Mouse (Mus musculus): ENCODE data around the gene Gchfr. TPM values are rescaled to one million over a fixed set of nuclear protein-coding genes. Genes with fewer than 3 reads are reported as not detected.

Gene Gchfr
- polyA plus RNA-seq (2012; rRNA removed): 2.6 and 5.8 TPM in 2 replicates

GRCm38 (mm10) chr2:119166901-119167865 is at the start of gene Gchfr:
Gene Gchfr (plus strand): TSS chr2:119167773.

GRCm38 (mm10) chr2:119156681-119157572 is 10.6 kb upstream of the Gchfr start, which contains the start of gene Rmdn3:
Gene Rmdn3 (minus strand): TSS chr2:119157034.

DNA sequence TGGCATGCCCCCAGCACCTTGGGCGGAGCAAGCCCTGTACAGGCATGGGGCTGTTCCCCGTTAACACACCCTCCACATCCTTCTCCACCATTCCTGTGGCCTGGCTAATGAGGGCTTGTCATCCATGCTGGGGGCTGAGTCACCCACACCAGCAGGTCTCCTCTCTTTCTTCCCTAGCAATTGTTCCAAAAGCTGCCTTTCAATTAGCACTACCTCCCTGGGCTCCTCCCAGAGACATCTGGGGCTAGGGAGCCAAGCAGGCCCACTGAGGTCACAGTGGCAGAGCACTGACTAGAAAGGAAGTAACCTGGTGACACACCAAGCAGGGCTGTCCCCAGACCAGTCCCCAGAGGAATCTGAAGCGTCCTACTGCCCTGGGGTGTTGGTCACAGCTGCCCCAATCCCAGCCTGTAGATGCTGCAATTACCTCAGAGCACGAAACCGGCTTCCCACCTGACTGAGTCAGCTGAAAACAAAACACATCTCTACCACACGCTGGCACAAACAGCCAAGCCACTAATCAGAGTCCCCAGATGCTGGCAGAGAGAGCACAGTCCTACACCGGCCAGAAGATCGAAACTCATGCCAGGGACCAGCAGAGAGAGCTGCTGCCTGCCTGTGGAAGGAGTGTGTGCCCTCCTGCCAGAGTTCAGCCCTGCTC is 6.5 kb downstream of the Gchfr start, which contains the start of gene Gm14137:
Gene Gm14137 (plus strand): TSS at position 519 of the 661 bp plus-strand sequence.

GRCm38 (mm10) chr2:119208344-119209175 is 41.0 kb downstream of the Gchfr start, which contains the start of the genes Zfyve19 and Dnajc17:
Gene Zfyve19 (plus strand): TSS chr2:119208617.
Gene Dnajc17 (minus strand): TSS chr2:119208795.

Other genes starting within 250 kb of the Gchfr start
- gene Chst14, start 241.3 kb upstream of the Gchfr start, polyA plus RNA-seq (2012; rRNA removed): 9.7 and 18.0 TPM in 2 replicates
- 22.3 and 22.7 TPM in 2 replicates for gene Ccdc32, start 138.4 kb upstream of the Gchfr start, polyA plus RNA-seq (2012; rRNA removed)
- 6.4 and 7.4 TPM in 2 replicates for gene Rpusd2, start 133.0 kb upstream of the Gchfr start, polyA plus RNA-seq (2012; rRNA removed)
- gene Knl1, start 120.7 kb upstream of the Gchfr start, polyA plus RNA-seq (2012; rRNA removed): 3.3 and 4.6 TPM in 2 replicates
- gene Rad51, start 55.0 kb upstream of the Gchfr start, polyA plus RNA-seq (2012; rRNA removed): 17.6 and 20.3 TPM in 2 replicates
- 38.1 and 41.3 TPM in 2 replicates for gene Rmdn3, start 10.7 kb upstream of the Gchfr start, polyA plus RNA-seq (2012; rRNA removed)
- 0.04 TPM in 2 replicates for gene Gm14137, start 6.7 kb downstream of the Gchfr start, polyA plus RNA-seq (2012; rRNA removed)
- 72.3 and 73.2 TPM in 2 replicates for gene Zfyve19, start 40.8 kb downstream of the Gchfr start, polyA plus RNA-seq (2012; rRNA removed)
- 44.6 and 44.8 TPM in 2 replicates for gene Dnajc17, start 41.0 kb downstream of the Gchfr start, polyA plus RNA-seq (2012; rRNA removed)
- not detected in 2 replicates for gene Ppp1r14d, start 62.1 kb downstream of the Gchfr start, polyA plus RNA-seq (2012; rRNA removed)
- gene Spint1, start 69.6 kb downstream of the Gchfr start, polyA plus RNA-seq (2012; rRNA removed): 0.72 and 2.8 TPM in 2 replicates
- 8.8 and 11.9 TPM in 2 replicates for gene Rhov, start 103.5 kb downstream of the Gchfr start, polyA plus RNA-seq (2012; rRNA removed)
- 19.5 and 21.1 TPM in 2 replicates for gene Vps18, start 121.0 kb downstream of the Gchfr start, polyA plus RNA-seq (2012; rRNA removed)
- gene Dll4, start 158.0 kb downstream of the Gchfr start, polyA plus RNA-seq (2012; rRNA removed): 6.9 and 8.5 TPM in 2 replicates
- gene Chac1, start 183.5 kb downstream of the Gchfr start, polyA plus RNA-seq (2012; rRNA removed): 4.0 and 4.4 TPM in 2 replicates

All from central nervous system, embryonic 14 days (tissue).